ENCODE assay signal across 8 mouse cellular contexts in genomic region chr7:100706143-100706841, GRCm38 (mm10). TPM values are rescaled to one million over a fixed set of nuclear protein-coding genes. Genes with fewer than 3 reads are reported as not detected.
DNase-seq lines count a peak whose midpoint lies in the region; ATAC-seq and TF ChIP-seq lines count a peak whose summit lies in the region.

Fam168a (plus strand) TSS chr7:100706635.

- H3K4me2 ChIP-seq in forebrain, embryonic 16.5 days (ENCODE audit: low read length): peak within 1 kb of the TSS; percentile 66
- H3K4me2 ChIP-seq in lung, embryonic 14.5 days: peak within 1 kb of the TSS; percentile 84

- H3K9me3 ChIP-seq in G1E (replicated peaks): no peaks in the 10 kb centered on the region
- H3K9me3 ChIP-seq in forebrain, embryonic 16.5 days (ENCODE audit: control insufficient read depth, low read length): no peaks in the 10 kb centered on the region
- H3K9me3 ChIP-seq in lung, embryonic 14.5 days (ENCODE audit: low read depth, low read length): no peaks in the 10 kb centered on the region

- peak; percentile 79 for TF ChIP-seq POLR2A in olfactory bulb, adult 2 months (IDR thresholded peaks at IDR 0.05; ENCODE audit: insufficient read depth, low read depth, low read length)
- peak; percentile 50; the same call in 1 of the 2 replicates for TF ChIP-seq POLR2A in thymus, adult 2 months (IDR thresholded peaks at IDR 0.05; ENCODE audit: control insufficient read depth, extremely low read depth, insufficient read depth, low read length, poor library complexity)

- WGBS in forebrain, embryonic 16.5 days: 1% methylated on average over 32 of the region's 37 CpGs
- WGBS in lung, embryonic 14.5 days: under 1% methylated on average over 36 of the region's 37 CpGs
- under 1% methylated on average over 34 of the region's 37 CpGs for WGBS in olfactory bulb, adult 2 months
- WGBS in thymus, adult 2 months: under 1% methylated on average over 35 of the region's 37 CpGs

- peak within 1 kb of the TSS; percentile 97 for H3K9ac ChIP-seq in forebrain, embryonic 16.5 days (replicated peaks; ENCODE audit: low read depth, low read length)
- H3K9ac ChIP-seq in lung, embryonic 14.5 days: peak within 1 kb of the TSS; percentile 93

- no peak for TF ChIP-seq CTCF in G1E (IDR thresholded peaks at IDR 0.05; ENCODE audit: low read depth, low read length)
- peak; percentile 67 for TF ChIP-seq CTCF in layer of hippocampus, adult 2 months (conservative IDR thresholded peaks at IDR 0.05)
- peak; percentile 43 for TF ChIP-seq CTCF in lung, embryonic 14.5 days (IDR thresholded peaks at IDR 0.05; ENCODE audit: low read depth)
- no peak for TF ChIP-seq CTCF in olfactory bulb, adult 2 months (IDR thresholded peaks at IDR 0.05; ENCODE audit: insufficient read depth, low read depth, low read length)
- TF ChIP-seq CTCF in thymus, adult 2 months (IDR thresholded peaks at IDR 0.05; ENCODE audit: borderline replicate concordance, control insufficient read depth, extremely low read depth, insufficient read depth, low read length, poor library complexity): no peak

- no peaks in the 10 kb centered on the region for H3K36me3 ChIP-seq in G1E (replicated peaks)
- no peaks in the 10 kb centered on the region for H3K36me3 ChIP-seq in forebrain, embryonic 16.5 days (ENCODE audit: control insufficient read depth, insufficient read depth)
- no peaks in the 10 kb centered on the region for H3K36me3 ChIP-seq in lung, embryonic 14.5 days (ENCODE audit: insufficient read depth)
- no peaks in the 10 kb centered on the region for H3K36me3 ChIP-seq in thymus, adult 2 months (ENCODE audit: control insufficient read depth, insufficient read depth, low read length)

- ATAC-seq in G1E (ENCODE audit: extremely low read depth, insufficient number of reproducible peaks, low FRiP score, poor library complexity, severe bottlenecking): peak; percentile 88
- ATAC-seq in forebrain, embryonic 16.5 days: peak; percentile 97
- ATAC-seq in lung, embryonic 14.5 days (ENCODE audit: insufficient read depth): peak; percentile 99

- intact Hi-C loops in heart, postnatal 36 days (cut with DNase I): loop anchor here (2.0 kb wide), 1 partner anchor 83 kb away; no protein-coding TSS in a partner anchor

- peak within 1 kb of the TSS; percentile 90 for H3K4me3 ChIP-seq in G1E (ENCODE audit: low read depth, low read length)
- H3K4me3 ChIP-seq in forebrain, embryonic 16.5 days (replicated peaks; ENCODE audit: low read length): peak within 1 kb of the TSS; percentile 93
- peak within 1 kb of the TSS; percentile 96 for H3K4me3 ChIP-seq in layer of hippocampus, adult 2 months
- peak within 1 kb of the TSS; percentile 89 for H3K4me3 ChIP-seq in lung, embryonic 14.5 days (ENCODE audit: low read depth, low read length)
- peak within 1 kb of the TSS; percentile 84 for H3K4me3 ChIP-seq in olfactory bulb, adult 2 months (ENCODE audit: insufficient read depth, low read depth, low read length)
- peak within 1 kb of the TSS; percentile 71 for H3K4me3 ChIP-seq in thymus, adult 2 months (ENCODE audit: control insufficient read depth, insufficient read depth, low read length)

- peaks cover 33% of the 10 kb centered on the region for H3K4me1 ChIP-seq in G1E (ENCODE audit: insufficient read depth, low read depth, low read length)
- H3K4me1 ChIP-seq in forebrain, embryonic 16.5 days (replicated peaks; ENCODE audit: control insufficient read depth, insufficient read depth, low read length): peaks cover 17% of the 10 kb centered on the region
- peaks cover 12% of the 10 kb centered on the region; the same call in 1 of the 2 replicates for H3K4me1 ChIP-seq in lung, embryonic 14.5 days (ENCODE audit: insufficient read depth)
- no peaks in the 10 kb centered on the region for H3K4me1 ChIP-seq in olfactory bulb, adult 2 months (ENCODE audit: control insufficient read depth, insufficient read depth, low read length)
- H3K4me1 ChIP-seq in thymus, adult 2 months (replicated peaks; ENCODE audit: control insufficient read depth, insufficient read depth, low read length): peaks cover 5% of the 10 kb centered on the region

- peak within 1 kb of the TSS; percentile 99 for H3K27ac ChIP-seq in forebrain, embryonic 16.5 days (ENCODE audit: low read length)
- peak within 1 kb of the TSS; percentile 99 for H3K27ac ChIP-seq in layer of hippocampus, adult 2 months
- H3K27ac ChIP-seq in lung, embryonic 14.5 days (ENCODE audit: low read depth): peak within 1 kb of the TSS; percentile 98
- peak within 1 kb of the TSS; percentile 89 for H3K27ac ChIP-seq in olfactory bulb, adult 2 months (ENCODE audit: insufficient read depth, low read depth, low read length)
- H3K27ac ChIP-seq in thymus, adult 2 months (ENCODE audit: control insufficient read depth, insufficient read depth, low read length): peak within 1 kb of the TSS; percentile 64

- DNase-seq in G1E (ENCODE audit: low spot score): peak; percentile 89
- DNase-seq in cerebellum, adult 18-20 months: peak; percentile 94 to 98
- peak; percentile 89 to 92 for DNase-seq in heart, postnatal 36 days
- DNase-seq in layer of hippocampus, adult 2 months (ENCODE audit: low spot score in 2 of 2): peak; percentile 91 to 95
- DNase-seq in lung, embryonic 14.5 days: peak; percentile 96
- peak; percentile 92 for DNase-seq in thymus, adult 2 months

- no peaks in the 10 kb centered on the region for H3K27me3 ChIP-seq in G1E (ENCODE audit: insufficient read depth, low read length)
- H3K27me3 ChIP-seq in forebrain, embryonic 16.5 days (replicated peaks; ENCODE audit: control insufficient read depth, insufficient read depth, low read length): no peaks in the 10 kb centered on the region
- no peaks in the 10 kb centered on the region for H3K27me3 ChIP-seq in lung, embryonic 14.5 days (ENCODE audit: insufficient read depth, low read length)
- H3K27me3 ChIP-seq in thymus, adult 2 months (ENCODE audit: control insufficient read depth, insufficient read depth, low read length): no peaks in the 10 kb centered on the region

RNA-seq across cellular contexts. Expression of gene Fam168a, which starts in this region (rescaled TPM):
- total RNA-seq in G1E (2014; fragmentation: Nextera tagmentation): 63.6 and 88.2 TPM in 2 replicates
- 14.8 and 16.3 TPM in 2 replicates for total RNA-seq in G1E (2017)
- 49.3 and 51.9 TPM in 2 replicates for polyA plus RNA-seq in G1E (2012)
- polyA plus RNA-seq in forebrain, embryonic 16.5 days (2015; fragmentation: Nextera tagmentation; extraction: Ambion mirVana): 118 and 119 TPM in 2 replicates
- 10 to 100 TPM; 38.8 to 44.7 TPM for total RNA-seq in heart, postnatal 36 days (2021)
- total RNA-seq in layer of hippocampus, adult 2 months (2021): 100 to 1,000 TPM; 220 to 229 TPM
- 42.8 and 47.8 TPM in 2 replicates for polyA plus RNA-seq in lung, embryonic 14.5 days (2014; fragmentation: Nextera tagmentation; extraction: Ambion mirVana)
- polyA plus RNA-seq in olfactory bulb, adult 2 months (2012; ENCODE audit: insufficient read depth, insufficient read length, low replicate concordance, missing spikeins): not detected in 2 replicates
- 144 and 178 TPM in 2 replicates for polyA plus RNA-seq in thymus, adult 2 months (2012; rRNA removed)

Comparison
In these comparisons a context has a peak if more than half of its experiments do, and no peak if none do; other contexts are left out.
1. Peak in every context shown above with its lines: DNase-seq, ATAC-seq, H3K4me3 ChIP-seq and H3K27ac ChIP-seq.
2. CTCF ChIP-seq: peak in layer of hippocampus, adult 2 months (single experiment) and lung, embryonic 14.5 days (single experiment); none in G1E (single experiment), olfactory bulb, adult 2 months (single experiment) and thymus, adult 2 months (single experiment).